Mouse (Mus musculus) liver, embryonic 14 days (tissue): ENCODE measurements around the gene Coq8a. TPM values are rescaled to one million over a fixed set of nuclear protein-coding genes. Genes with fewer than 3 reads are reported as not detected.

Source experiments
- polyA plus RNA-seq: library from polyadenylated mRNA; depleted of rRNA; stranded (reverse); fragments of >200 nt; gene quantifications from 2 replicates; pipeline ENCODE4 v1.2.3, GENCODE M21; 2012; rRNA removed

Gene Coq8a
- polyA plus RNA-seq = 3.0 and 3.9 TPM in 2 replicates

DNA sequence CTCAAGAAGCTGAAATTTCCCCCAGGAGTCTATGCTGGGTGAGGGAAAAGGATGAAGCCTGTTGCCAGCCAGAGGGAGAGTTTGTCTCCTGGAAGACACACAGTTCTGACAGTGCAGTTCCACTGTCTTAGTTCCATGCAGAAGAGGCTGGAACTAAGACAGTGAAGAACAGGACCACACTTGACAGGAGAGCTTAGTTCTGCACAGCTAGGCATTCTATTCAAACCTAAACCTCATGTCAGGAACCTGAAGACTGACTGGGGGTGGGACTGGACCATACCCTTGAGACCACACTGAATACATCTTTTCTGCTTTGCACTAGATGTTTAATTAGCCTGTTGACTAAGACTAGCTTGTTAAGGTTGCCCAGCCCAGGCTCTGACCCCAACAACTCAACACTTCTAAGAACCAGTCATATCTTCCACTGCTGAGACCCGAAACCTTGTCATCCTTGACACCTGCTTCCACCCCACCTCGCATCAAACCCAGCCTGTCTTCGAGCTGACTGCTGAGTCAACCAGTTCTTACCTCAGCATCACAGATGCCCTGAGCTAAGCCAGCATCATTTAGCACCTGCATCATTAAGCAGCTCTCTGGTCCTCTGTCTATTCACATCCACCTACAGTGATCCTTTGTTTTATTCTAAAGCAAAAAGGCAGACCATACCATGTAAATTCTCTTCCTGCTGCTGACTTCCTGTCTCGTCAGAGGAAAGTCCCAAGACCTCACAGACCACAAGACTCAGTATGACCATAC is at the start of gene Coq8a:
Gene Coq8a (minus strand): TSS at position 644 of the 756 bp plus-strand sequence.

Other genes with a start within 250 kb of the Coq8a start
- gene Cdc42bpa, start 239.1 kb downstream of the Coq8a start, polyA plus RNA-seq = 9.4 and 10.4 TPM in 2 replicates
- 15.1 and 17.4 TPM in 2 replicates for gene Psen2, start 63.8 kb upstream of the Coq8a start, polyA plus RNA-seq
- gene Itpkb, start 130.9 kb upstream of the Coq8a start, polyA plus RNA-seq = 1.3 TPM in 2 replicates